Mouse (Mus musculus): ENCODE measurements at regions not wholly inside any gene's neighbourhood (a gene's known extent, or its start where the extent isn't known, plus 50 kb on each side); places are given as distances from the start of the nearest gene placed in this dataset.

DNA sequence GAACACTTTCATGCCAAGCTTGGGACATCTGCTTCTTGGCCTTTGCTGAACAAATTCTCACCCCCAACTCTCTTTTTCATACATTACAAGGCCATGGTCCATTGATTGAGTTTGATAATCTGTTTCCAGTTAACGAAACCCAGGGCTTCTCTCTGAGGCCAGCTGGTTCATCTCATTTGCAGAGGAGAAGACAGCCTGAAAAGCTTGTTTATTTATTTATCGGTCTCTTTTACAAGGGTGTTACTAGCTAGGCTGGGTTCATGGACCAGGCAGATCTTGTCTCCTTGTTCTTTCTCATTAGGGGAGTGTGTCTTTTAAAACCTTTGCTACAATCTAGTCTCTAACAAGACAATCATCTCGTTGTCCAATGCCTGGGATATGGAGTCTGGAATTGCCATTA is 329.9 kb upstream of the Dynlrb2 start:
- Histone ChIP-seq H3K9me3 (replicated peaks) (no peaks in the 10 kb centered on the region), H3K36me3 (no peaks in the 10 kb centered on the region), H3K4me1 (peaks cover 16% of the 10 kb centered on the region), H3K27me3 (ENCODE audit: low read depth, poor library complexity, severe bottlenecking) (no peaks in the 10 kb centered on the region), H3K27ac (no peak overlapping the region), H3K4me3 (no peak overlapping the region)
- 30% methylated on average over 3 of the region's 3 CpGs for WGBS
- DNase-seq (ENCODE audit: low spot score): no peak

DNA sequence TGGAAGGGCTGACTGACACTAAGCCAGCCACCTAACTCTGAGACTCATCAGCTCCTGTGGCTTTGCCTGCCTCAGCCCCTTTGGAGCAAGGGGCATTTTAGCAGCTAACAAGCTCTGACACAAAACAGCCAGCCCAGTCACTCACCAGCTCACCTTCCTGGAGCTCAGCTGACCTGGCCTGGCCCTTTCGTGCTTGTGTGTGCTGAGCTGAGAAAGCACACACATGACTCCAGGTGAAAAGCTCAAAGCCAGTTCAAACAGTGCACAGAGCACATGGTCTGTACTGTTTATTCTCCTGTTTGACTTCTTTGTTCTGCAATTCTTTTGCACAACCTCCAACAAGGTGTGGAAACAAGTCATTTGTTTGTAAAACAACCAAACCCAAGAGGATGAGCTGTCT is 330.8 kb upstream of the Dynlrb2 start:
- H3K9me3 ChIP-seq (replicated peaks): no peaks in the 10 kb centered on the region
- H3K4me3 ChIP-seq: no peak overlapping the region
- WGBS: 32% methylated on average over 1 of the region's 1 CpGs
- no peak overlapping the region for H3K27ac ChIP-seq
- no peaks in the 10 kb centered on the region for H3K36me3 ChIP-seq
- H3K27me3 ChIP-seq (ENCODE audit: low read depth, poor library complexity, severe bottlenecking): no peaks in the 10 kb centered on the region
- peaks cover 16% of the 10 kb centered on the region for H3K4me1 ChIP-seq
- DNase-seq (ENCODE audit: low spot score): peak; percentile 34

DNA sequence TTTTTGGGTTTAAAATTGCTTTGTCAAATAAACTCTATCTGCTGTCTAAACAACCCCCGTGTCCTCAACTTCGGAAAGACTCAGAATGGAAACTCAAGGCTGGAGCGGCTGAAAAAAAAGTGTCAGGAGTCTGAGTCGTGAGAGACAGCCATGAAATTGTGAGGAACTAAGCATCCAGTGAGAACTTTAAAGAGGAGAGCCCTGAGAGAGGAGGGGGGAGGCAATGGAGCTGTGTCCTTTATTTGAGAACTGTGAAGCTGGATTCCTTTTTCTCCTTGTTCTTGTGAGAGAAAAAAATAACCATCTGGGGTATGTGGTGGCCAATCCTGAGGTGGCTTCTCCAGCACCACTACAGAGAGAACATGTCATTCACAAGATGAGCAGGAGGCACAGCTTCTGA is 336.9 kb upstream of the Dynlrb2 start:
- no peak for DNase-seq (ENCODE audit: low spot score)
- Histone ChIP-seq H3K27me3 (ENCODE audit: low read depth, poor library complexity, severe bottlenecking) (no peaks in the 10 kb centered on the region), H3K4me3 (no peak overlapping the region), H3K9me3 (replicated peaks) (no peaks in the 10 kb centered on the region), H3K27ac (no peak overlapping the region), H3K4me1 (peaks cover 7% of the 10 kb centered on the region; the same call in 1 of the 2 replicates), H3K36me3 (no peaks in the 10 kb centered on the region)
- 56% methylated on average over 4 of the region's 4 CpGs for WGBS

DNA sequence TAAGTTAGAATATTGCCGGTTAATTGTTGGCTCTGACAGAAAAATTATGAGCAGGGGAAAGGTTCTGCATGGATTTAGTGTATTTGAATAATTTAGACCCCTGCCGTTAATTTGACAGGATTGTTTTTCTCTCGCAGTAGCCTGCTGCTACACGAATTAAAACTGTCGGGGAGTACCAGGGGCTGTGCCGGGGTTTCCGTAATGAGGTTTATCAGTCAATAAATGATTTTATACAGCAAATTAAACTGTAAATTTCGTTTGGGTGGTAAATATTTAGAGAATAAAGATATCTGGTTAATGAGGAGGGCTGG is 339.8 kb upstream of the Dynlrb2 start:
- Histone ChIP-seq H3K4me1 (peaks cover 7% of the 10 kb centered on the region; the same call in 1 of the 2 replicates), H3K36me3 (no peaks in the 10 kb centered on the region), H3K9me3 (replicated peaks) (no peaks in the 10 kb centered on the region), H3K27me3 (ENCODE audit: low read depth, poor library complexity, severe bottlenecking) (no peaks in the 10 kb centered on the region), H3K27ac (no peak overlapping the region), H3K4me3 (no peak overlapping the region)
- no peak for DNase-seq (ENCODE audit: low spot score)
- 25% methylated on average over 8 of the region's 8 CpGs for WGBS

DNA sequence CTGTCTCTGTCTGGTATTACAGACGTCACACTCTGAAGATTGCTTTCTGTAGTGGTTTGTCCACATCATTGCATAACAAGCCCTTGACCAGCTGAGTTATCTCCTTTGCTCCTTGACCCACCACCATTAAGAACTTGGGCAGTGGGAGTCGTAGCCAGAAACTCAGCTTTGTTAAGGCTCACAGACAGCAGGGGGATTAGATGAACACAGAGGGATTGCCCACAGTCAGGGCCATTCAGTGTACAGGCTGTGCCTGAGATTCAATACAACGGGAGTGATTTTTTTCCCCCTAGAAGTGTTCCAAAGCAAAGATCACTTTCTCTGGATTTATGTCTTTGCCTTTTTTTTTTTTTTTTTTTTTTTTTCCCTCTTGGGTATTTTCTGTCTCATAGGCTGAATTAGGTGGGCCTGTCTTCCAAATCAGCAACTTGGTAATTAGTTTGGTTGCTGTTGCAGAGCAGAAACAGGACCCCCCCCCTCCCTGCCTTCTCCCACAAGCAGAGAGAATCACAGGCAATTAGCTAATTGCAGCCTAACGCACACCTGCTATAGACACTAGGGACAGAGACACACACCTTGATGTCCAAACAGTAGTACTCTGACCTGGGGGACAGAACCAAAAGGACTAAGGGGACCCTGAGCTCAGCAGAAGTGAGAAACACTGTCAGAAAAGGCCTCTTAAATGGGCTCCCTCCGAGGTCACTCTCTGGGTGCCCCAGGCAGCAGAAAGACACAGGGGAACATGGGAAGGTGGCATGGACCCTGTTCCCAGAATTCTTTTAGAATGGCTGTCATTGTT is 340.4 kb upstream of the Dynlrb2 start:
- Histone ChIP-seq H3K4me1 (peaks cover 7% of the 10 kb centered on the region; the same call in 1 of the 2 replicates), H3K9me3 (replicated peaks) (no peaks in the 10 kb centered on the region), H3K4me3 (no peak overlapping the region), H3K27ac (no peak overlapping the region), H3K36me3 (no peaks in the 10 kb centered on the region), H3K27me3 (ENCODE audit: low read depth, poor library complexity, severe bottlenecking) (no peaks in the 10 kb centered on the region)
- WGBS: 47% methylated on average over 5 of the region's 5 CpGs
- no peak for DNase-seq (ENCODE audit: low spot score)

DNA sequence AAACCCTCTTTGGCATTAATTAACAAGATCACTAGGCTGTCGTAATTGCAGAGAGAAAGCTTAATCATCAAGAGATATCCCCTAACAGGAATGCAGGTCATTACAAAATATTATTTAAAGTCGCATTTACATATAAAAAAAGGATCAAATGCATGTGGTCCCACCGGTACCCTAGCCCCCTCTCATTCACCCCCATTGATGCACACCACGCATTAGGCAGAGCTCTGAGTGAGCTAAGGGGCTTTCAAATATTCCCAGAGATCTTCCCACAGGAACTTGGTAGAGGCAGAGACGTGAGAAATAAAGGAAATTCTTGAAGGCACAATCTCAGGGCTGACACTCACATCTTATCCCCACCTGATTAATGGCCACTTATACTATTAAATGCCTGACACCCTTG is 343.8 kb upstream of the Dynlrb2 start:
- Histone ChIP-seq H3K9me3 (replicated peaks) (no peaks in the 10 kb centered on the region), H3K27ac (no peak overlapping the region), H3K4me1 (peaks cover 7% of the 10 kb centered on the region; the same call in 1 of the 2 replicates), H3K27me3 (ENCODE audit: low read depth, poor library complexity, severe bottlenecking) (no peaks in the 10 kb centered on the region), H3K36me3 (no peaks in the 10 kb centered on the region), H3K4me3 (no peak overlapping the region)
- WGBS: 60% methylated on average over 5 of the region's 5 CpGs
- DNase-seq (ENCODE audit: low spot score): no peak

DNA sequence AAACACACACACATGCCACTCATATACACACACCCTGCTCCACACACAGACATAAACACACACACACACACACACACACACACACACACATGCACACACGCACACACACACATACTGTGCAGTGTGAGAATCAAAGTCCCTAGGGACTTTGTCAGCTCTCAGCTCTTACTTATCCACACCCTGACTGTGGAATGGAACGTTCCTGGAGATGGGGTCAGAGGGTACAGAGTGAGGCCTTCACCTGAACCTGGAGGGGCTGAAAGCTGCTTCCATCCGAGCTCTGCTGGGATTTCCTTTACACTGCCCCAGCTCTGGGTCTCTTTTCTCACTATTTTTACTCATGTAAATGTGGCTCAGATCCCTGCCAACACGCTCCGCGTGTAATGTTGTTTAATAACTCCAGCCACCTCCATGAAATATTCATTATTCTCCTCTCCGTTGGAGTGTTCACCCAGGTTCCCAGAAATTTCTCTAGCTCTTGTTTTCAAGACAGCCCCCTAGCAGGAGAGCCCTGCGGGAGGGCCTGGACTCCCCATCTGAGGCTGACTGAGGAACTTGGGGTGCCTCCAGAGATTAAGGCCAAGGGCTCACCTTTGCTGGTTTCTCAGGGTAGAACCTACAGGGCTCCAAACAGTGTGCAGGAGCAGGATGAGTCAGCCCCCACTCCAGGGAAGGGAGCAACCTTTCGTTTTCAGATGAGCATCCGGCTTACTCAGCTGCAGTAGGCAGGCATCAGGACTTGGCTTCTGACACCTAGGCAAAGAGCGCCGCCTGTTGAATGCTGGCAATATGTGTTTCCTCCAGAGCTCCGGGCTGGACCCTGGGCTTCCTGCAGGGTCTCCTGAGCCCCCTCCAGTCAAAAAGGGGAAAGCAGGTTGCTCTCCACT is 360.8 kb upstream of the Dynlrb2 start:
- whole genome bisulfite sequencing: 57% methylated on average over 13 of the region's 13 CpGs
- Histone ChIP-seq H3K4me3 (no peak overlapping the region), H3K36me3 (no peaks in the 10 kb centered on the region), H3K27ac (no peak overlapping the region), H3K9me3 (replicated peaks) (no peaks in the 10 kb centered on the region), H3K27me3 (ENCODE audit: low read depth, poor library complexity, severe bottlenecking) (no peaks in the 10 kb centered on the region), H3K4me1 (0 out of 2 replicates have a peak, but pooled peaks cover 5% of the 10 kb centered on the region)
- DNase-seq (ENCODE audit: low spot score): peak; percentile 45

DNA sequence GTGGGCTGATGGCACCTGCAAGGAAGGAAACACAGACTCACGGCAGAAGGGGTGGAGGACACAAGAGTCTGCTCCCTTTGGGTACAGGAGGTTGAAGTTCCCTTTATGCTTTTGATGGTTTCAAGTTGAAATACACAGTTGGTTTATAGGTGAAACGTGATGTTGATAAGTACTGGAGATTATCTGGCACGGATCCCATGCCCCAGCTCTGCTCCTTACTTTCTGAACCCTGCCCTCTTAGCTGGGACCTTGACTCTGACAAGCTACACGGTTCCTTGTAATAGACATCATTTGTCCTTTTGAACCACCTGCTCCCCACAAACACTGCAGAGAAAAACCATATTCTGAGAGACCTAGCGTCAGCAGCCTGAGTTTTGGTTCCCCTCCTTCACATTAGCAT is 363.4 kb upstream of the Dynlrb2 start:
- no peak for DNase-seq (ENCODE audit: low spot score)
- 0 out of 2 replicates have a peak, but pooled peaks cover 5% of the 10 kb centered on the region for H3K4me1 ChIP-seq
- no peak overlapping the region for H3K4me3 ChIP-seq
- H3K27ac ChIP-seq: no peak overlapping the region
- WGBS: 85% methylated on average over 5 of the region's 5 CpGs
- no peaks in the 10 kb centered on the region for H3K36me3 ChIP-seq
- H3K27me3 ChIP-seq (ENCODE audit: low read depth, poor library complexity, severe bottlenecking): no peaks in the 10 kb centered on the region
- H3K9me3 ChIP-seq (replicated peaks): no peaks in the 10 kb centered on the region

DNA sequence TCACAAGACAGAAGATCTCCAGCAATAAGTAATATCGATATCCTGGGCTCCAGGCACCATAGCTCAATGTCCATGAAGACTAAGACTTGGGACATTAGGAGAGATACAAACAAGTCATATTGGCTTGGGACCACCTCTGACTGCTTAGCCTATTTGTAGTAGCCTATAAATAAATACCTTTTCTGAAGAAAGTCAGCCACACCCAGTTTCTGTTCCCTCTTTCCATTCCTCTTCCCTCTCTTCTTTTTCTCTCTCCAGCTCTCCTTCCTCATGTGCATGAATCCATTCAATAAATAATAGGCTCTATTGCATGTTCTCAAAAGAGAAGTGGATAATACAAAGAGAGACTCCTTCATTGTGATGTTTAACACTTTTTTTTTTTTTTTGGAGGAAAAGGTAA is 364.8 kb upstream of the Dynlrb2 start:
- DNase-seq (ENCODE audit: low spot score): no peak
- 0 out of 2 replicates have a peak, but pooled peaks cover 5% of the 10 kb centered on the region for H3K4me1 ChIP-seq
- H3K27me3 ChIP-seq (ENCODE audit: low read depth, poor library complexity, severe bottlenecking): no peaks in the 10 kb centered on the region
- 100% methylated on average over 1 of the region's 1 CpGs for WGBS
- no peaks in the 10 kb centered on the region for H3K9me3 ChIP-seq (replicated peaks)
- no peaks in the 10 kb centered on the region for H3K36me3 ChIP-seq
- no peak overlapping the region for H3K4me3 ChIP-seq
- no peak overlapping the region for H3K27ac ChIP-seq

DNA sequence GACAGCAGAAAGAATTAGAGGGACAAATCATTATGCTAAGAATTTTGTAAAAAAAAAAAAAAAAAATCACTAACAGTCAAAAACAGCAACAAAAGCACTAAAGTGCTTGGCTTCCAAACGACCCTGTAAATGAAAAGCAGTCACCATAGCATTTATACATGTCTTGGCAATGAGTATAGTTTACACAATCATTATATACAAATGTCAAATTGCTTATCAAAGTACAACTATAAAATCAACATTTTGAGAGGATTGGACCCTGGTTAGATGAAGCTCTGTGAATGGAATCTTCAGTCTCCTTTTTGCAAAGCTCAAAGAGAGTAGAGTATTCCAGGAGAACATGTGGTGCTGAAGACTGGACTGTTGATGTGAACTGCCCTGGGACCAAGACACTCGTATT is 367.0 kb upstream of the Dynlrb2 start:
- no peak overlapping the region for H3K4me3 ChIP-seq

DNA sequence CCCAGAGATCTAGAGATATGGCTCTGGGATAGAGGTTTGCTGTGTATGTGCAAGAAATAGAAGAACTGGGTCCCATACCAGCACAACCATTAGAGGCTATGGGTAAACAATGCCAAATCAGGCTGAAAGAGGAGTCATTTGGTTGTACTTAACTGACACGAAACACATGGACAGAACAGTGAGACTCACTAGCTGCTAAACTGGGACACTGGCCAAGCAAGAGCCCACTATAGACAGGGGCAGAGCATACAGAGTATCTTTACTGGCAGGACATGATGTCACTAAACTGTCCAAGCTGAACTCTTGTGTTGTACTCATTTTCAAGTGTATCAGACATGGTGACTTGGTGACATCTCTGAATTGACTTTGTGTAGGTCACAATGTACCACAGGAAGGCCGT is 371.3 kb upstream of the Dynlrb2 start:
- no peaks in the 10 kb centered on the region for H3K4me1 ChIP-seq
- no peaks in the 10 kb centered on the region for H3K36me3 ChIP-seq
- 91% methylated on average over 2 of the region's 2 CpGs for WGBS
- no peak for DNase-seq (ENCODE audit: low spot score)
- H3K4me3 ChIP-seq: no peak overlapping the region
- H3K9me3 ChIP-seq (replicated peaks): no peaks in the 10 kb centered on the region
- H3K27me3 ChIP-seq (ENCODE audit: low read depth, poor library complexity, severe bottlenecking): no peaks in the 10 kb centered on the region
- no peak overlapping the region for H3K27ac ChIP-seq

More for the DNA sequence above, 367.0 kb upstream of the Dynlrb2 start:
- Histone ChIP-seq H3K4me1 (no peaks in the 10 kb centered on the region), H3K27ac (no peak overlapping the region), H3K27me3 (ENCODE audit: low read depth, poor library complexity, severe bottlenecking) (no peaks in the 10 kb centered on the region), H3K9me3 (replicated peaks) (no peaks in the 10 kb centered on the region), H3K36me3 (no peaks in the 10 kb centered on the region)
- 70% methylated on average over 2 of the region's 2 CpGs for WGBS
- DNase-seq (ENCODE audit: low spot score): no peak

DNA sequence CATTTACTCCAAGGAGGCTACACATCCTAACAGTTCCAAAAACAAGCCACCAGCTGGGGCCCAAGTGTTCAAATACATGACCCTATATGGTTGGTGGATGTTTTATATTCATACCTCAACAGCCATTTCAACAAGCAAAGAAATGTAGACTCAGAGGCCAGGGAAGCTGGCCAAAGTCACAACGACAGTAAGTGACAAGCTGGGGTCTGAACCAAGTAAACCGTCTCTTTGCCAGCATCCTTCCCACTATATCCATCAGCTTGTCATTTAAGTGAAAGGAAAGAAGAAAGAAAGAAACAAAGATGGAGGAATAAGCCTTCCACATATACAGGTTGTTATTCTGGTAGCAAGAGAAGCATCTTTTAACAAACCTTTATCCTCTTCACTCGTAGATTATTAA is 371.7 kb upstream of the Dynlrb2 start:
- H3K4me3 ChIP-seq: no peak overlapping the region
- H3K4me1 ChIP-seq: no peaks in the 10 kb centered on the region
- WGBS: 88% methylated on average over 3 of the region's 3 CpGs
- H3K27me3 ChIP-seq (ENCODE audit: low read depth, poor library complexity, severe bottlenecking): no peaks in the 10 kb centered on the region
- no peaks in the 10 kb centered on the region for H3K36me3 ChIP-seq
- no peak overlapping the region for H3K27ac ChIP-seq
- DNase-seq (ENCODE audit: low spot score): no peak
- no peaks in the 10 kb centered on the region for H3K9me3 ChIP-seq (replicated peaks)

DNA sequence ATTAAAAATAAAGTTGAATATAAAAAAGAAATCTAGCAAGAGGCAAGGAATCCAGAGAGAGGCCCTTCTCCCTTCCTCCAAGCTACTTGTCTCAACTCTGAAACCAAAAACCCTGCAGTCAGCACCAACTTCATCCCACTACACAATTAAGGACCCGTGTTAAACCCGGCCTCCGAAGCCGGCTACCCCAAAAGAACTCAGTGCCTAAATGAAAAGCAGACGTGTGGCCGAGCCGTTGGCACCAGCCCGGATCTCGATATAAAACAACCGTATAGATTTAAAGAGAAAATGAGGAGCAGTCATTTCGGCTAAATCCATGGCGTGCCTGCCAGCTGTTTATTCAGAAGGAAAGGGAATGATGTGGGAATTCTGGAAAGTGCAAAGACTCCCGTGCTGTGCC is 384.7 kb upstream of the Dynlrb2 start:
- H3K36me3 ChIP-seq: no peaks in the 10 kb centered on the region
- H3K4me3 ChIP-seq: peak overlapping the region; percentile 23
- DNase-seq (ENCODE audit: low spot score): peak; percentile 50
- H3K9me3 ChIP-seq (replicated peaks): no peaks in the 10 kb centered on the region
- peaks cover 21% of the 10 kb centered on the region for H3K4me1 ChIP-seq
- no peaks in the 10 kb centered on the region for H3K27me3 ChIP-seq (ENCODE audit: low read depth, poor library complexity, severe bottlenecking)
- 0 out of 2 replicates have a peak overlapping the region, but pooled peaks have one; percentile 9 for H3K27ac ChIP-seq
- WGBS: 46% methylated on average over 13 of the region's 13 CpGs
